Mouse (Mus musculus): ENCODE results near the gene St3gal3. TPM values are rescaled to one million over a fixed set of nuclear protein-coding genes. Genes with fewer than 3 reads are reported as not detected.

Gene St3gal3
- polyA plus RNA-seq, 1 experiment from 2014 or later: 6.7 TPM

DNA sequence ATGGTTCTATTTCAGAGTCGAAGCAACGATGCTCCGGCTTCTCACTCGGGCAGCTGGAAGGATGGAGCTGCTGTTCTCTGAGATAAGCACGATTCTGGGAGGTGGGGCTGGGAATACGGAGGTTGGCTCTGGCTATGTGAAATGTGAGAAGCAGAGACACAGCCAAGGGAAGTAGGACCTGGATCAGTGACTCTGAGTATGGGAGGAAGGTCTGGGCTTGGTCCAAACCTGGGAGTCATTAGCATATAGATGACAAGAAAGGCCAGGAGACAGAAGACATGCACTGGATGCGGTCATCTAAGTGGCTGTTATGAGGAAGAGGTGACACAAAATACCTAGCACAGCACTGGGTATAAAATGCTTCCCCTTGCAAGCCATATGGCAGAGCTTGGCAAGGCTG, 108.8 kb downstream of the St3gal3 start:
- WGBS: 47% methylated on average over 7 of the region's 7 CpGs
- Histone ChIP-seq H3K4me2 (ENCODE audit: low read depth, low read length) (no peak overlapping the region), H3K36me3 (ENCODE audit: control insufficient read depth, insufficient read depth, low read length) (no peaks in the 10 kb centered on the region)

DNA sequence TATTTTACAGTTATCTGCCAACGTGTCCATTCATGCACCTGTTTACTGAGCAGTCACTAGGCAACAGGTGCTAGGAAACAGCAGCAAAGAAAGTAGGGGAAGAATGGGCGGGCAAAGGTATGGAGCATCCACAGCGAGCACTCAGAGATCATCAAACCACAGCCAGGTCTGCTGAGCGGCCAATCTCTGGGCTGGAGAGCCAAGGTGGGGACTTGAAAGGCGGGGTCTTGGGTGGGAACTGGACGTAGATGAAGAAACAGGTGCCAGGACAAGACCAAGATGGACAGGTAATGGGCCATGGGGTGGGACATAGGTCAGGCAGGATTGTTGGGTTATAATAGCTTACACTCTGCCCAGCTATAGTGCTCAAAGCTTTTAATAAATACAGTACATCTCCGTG, 109.3 kb downstream of the St3gal3 start:
- H3K9ac ChIP-seq (ENCODE audit: low read length): no peak overlapping the region
- ATAC-seq (ENCODE audit: low read depth): no peak
- peaks cover 18% of the 10 kb centered on the region for H3K4me1 ChIP-seq (replicated peaks; ENCODE audit: control insufficient read depth, insufficient read depth, low read length)
- H3K36me3 ChIP-seq (ENCODE audit: control insufficient read depth, insufficient read depth, low read length): no peaks in the 10 kb centered on the region
- no peaks in the 10 kb centered on the region for H3K9me3 ChIP-seq (ENCODE audit: control insufficient read depth, low read length)
- H3K27me3 ChIP-seq (ENCODE audit: control insufficient read depth, insufficient read depth, low read depth, low read length): no peaks in the 10 kb centered on the region
- H3K4me2 ChIP-seq (ENCODE audit: low read depth, low read length): no peak overlapping the region
- no peak overlapping the region for H3K4me3 ChIP-seq (ENCODE audit: low read length)
- H3K27ac ChIP-seq (ENCODE audit: low read length): no peak overlapping the region
- WGBS: 82% methylated on average over 7 of the region's 7 CpGs

More for the DNA sequence above, 108.8 kb downstream of the St3gal3 start:
- ATAC-seq (ENCODE audit: low read depth): no peak
- Histone ChIP-seq H3K27me3 (ENCODE audit: control insufficient read depth, insufficient read depth, low read depth, low read length) (no peaks in the 10 kb centered on the region), H3K4me1 (replicated peaks; ENCODE audit: control insufficient read depth, insufficient read depth, low read length) (peaks cover 19% of the 10 kb centered on the region), H3K27ac (ENCODE audit: low read length) (no peak overlapping the region), H3K9me3 (ENCODE audit: control insufficient read depth, low read length) (no peaks in the 10 kb centered on the region), H3K4me3 (ENCODE audit: low read length) (no peak overlapping the region), H3K9ac (ENCODE audit: low read length) (no peak overlapping the region)

- Histone ChIP-seq H3K4me3 (ENCODE audit: low read length) (no peak overlapping the region), H3K27me3 (ENCODE audit: control insufficient read depth, insufficient read depth, low read depth, low read length) (no peaks in the 10 kb centered on the region), H3K9me3 (ENCODE audit: control insufficient read depth, low read length) (no peaks in the 10 kb centered on the region), H3K4me2 (ENCODE audit: low read depth, low read length) (no peak overlapping the region), H3K9ac (ENCODE audit: low read length) (no peak overlapping the region), H3K36me3 (ENCODE audit: control insufficient read depth, insufficient read depth, low read length) (no peaks in the 10 kb centered on the region), H3K27ac (ENCODE audit: low read length) (no peak overlapping the region), H3K4me1 (replicated peaks; ENCODE audit: control insufficient read depth, insufficient read depth, low read length) (no peaks in the 10 kb centered on the region)
- 74% methylated on average over 3 of the region's 3 CpGs for WGBS
- no peak for ATAC-seq (ENCODE audit: low read depth)
Measured at GRCm38 (mm10) chr4:118022811-118023210, 111.9 kb downstream of the St3gal3 start.

DNA sequence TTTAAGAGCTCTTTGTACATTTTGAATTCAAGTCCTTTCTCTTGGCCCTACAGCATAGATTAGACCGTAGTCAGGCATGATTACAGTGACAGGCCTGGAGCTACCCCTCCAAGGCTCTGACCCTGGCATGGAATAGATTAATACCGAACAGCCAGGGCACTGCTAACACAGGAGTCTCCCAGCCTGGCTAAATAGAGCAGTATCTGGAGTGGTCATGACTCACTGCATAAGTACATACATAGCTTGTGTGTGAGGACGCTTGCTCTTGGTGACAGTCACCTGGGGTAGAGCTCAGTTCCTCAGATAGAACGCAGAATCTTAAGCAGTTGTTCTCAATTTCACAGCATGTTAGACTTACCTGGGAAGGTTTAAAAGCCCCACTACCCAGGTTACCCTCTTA, 112.3 kb downstream of the St3gal3 start:
- Histone ChIP-seq H3K4me2 (ENCODE audit: low read depth, low read length) (no peak overlapping the region), H3K4me1 (replicated peaks; ENCODE audit: control insufficient read depth, insufficient read depth, low read length) (no peaks in the 10 kb centered on the region), H3K9me3 (ENCODE audit: control insufficient read depth, low read length) (no peaks in the 10 kb centered on the region), H3K4me3 (ENCODE audit: low read length) (no peak overlapping the region), H3K27ac (ENCODE audit: low read length) (no peak overlapping the region), H3K27me3 (ENCODE audit: control insufficient read depth, insufficient read depth, low read depth, low read length) (no peaks in the 10 kb centered on the region), H3K36me3 (ENCODE audit: control insufficient read depth, insufficient read depth, low read length) (no peaks in the 10 kb centered on the region), H3K9ac (ENCODE audit: low read length) (no peak overlapping the region)
- WGBS: 74% methylated on average over 4 of the region's 4 CpGs
- peak; percentile 56; the same call in 1 of the 2 replicates for ATAC-seq (ENCODE audit: low read depth)

- WGBS: 80% methylated on average over 8 of the region's 8 CpGs
- no peak overlapping the region for H3K4me2 ChIP-seq (ENCODE audit: low read depth, low read length)
Measured at GRCm38 (mm10) chr4:118019640-118020039, 115.1 kb downstream of the St3gal3 start.

DNA sequence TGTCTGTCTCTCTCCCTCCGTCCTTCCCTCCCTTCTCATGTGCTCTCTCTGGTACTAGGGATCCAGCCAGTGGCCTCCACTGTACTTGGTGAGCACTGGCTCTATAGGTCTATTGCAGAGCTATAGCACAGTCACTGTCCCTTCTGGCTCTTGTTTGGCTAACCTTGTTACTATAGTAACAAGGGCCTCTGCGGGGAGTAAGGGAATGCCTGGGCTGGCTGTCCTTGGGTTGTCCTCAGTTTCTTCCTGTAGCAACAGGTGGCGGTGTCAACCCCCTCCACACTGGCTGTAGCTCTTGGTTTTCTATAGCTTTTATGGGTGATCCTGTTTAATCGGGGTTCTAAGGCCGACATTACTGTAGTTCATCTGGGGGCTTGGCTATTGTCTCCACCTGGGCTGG, 115.5 kb downstream of the St3gal3 start:
- no peak overlapping the region for H3K4me2 ChIP-seq (ENCODE audit: low read depth, low read length)
- H3K36me3 ChIP-seq (ENCODE audit: control insufficient read depth, insufficient read depth, low read length): no peaks in the 10 kb centered on the region
- no peak overlapping the region for H3K9ac ChIP-seq (ENCODE audit: low read length)
- no peaks in the 10 kb centered on the region for H3K9me3 ChIP-seq (ENCODE audit: control insufficient read depth, low read length)
- no peaks in the 10 kb centered on the region for H3K27me3 ChIP-seq (ENCODE audit: control insufficient read depth, insufficient read depth, low read depth, low read length)
- WGBS: 72% methylated on average over 5 of the region's 5 CpGs
- no peak overlapping the region for H3K4me3 ChIP-seq (ENCODE audit: low read length)
- peaks cover 15% of the 10 kb centered on the region for H3K4me1 ChIP-seq (replicated peaks; ENCODE audit: control insufficient read depth, insufficient read depth, low read length)
- no peak overlapping the region for H3K27ac ChIP-seq (ENCODE audit: low read length)
- ATAC-seq (ENCODE audit: low read depth): no peak

More at GRCm38 (mm10) chr4:118019640-118020039, 115.1 kb downstream of the St3gal3 start:
- no peak overlapping the region for H3K27ac ChIP-seq (ENCODE audit: low read length)
- no peaks in the 10 kb centered on the region for H3K9me3 ChIP-seq (ENCODE audit: control insufficient read depth, low read length)
- peaks cover 15% of the 10 kb centered on the region for H3K4me1 ChIP-seq (replicated peaks; ENCODE audit: control insufficient read depth, insufficient read depth, low read length)
- no peak overlapping the region for H3K9ac ChIP-seq (ENCODE audit: low read length)
- H3K4me3 ChIP-seq (ENCODE audit: low read length): no peak overlapping the region
- no peak for ATAC-seq (ENCODE audit: low read depth)
- no peaks in the 10 kb centered on the region for H3K36me3 ChIP-seq (ENCODE audit: control insufficient read depth, insufficient read depth, low read length)
- H3K27me3 ChIP-seq (ENCODE audit: control insufficient read depth, insufficient read depth, low read depth, low read length): no peaks in the 10 kb centered on the region

DNA sequence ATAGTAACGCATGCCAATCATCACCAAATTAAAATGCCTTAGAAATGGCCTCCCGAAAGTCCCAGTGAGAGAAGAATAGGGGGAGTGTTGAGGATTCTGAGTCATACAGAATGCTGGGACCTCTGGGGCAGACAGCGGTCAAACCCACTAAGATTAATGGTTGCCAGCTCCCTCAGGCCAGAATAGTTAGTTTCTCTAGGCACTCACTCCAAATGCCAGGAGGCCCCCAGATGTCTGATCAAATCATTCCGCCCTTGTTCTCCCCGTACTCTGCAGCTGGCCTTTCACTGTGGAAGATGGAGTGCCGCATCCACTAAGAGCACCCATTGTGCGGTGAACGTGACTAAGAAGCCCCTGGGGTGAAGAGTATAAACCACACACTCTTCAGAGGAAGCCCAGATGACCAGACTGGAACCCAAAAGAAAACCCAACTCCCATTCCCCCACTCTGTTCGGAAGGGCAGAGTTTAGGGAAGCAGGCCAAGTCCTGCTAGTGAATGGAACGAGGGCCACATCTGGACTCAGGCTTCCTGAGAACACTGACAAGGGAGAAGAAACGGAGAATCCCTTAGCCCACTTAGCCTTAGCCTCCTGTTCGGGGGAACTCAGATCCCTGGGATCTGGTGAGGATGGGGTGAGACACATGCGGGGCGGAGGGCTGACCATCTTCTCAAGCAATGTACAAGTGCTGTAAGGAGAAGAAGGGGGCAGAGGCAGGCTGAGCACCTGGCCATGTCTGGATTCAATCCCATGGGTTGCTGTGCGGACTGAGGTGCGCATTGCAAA, 117.5 kb downstream of the St3gal3 start:
- H3K36me3 ChIP-seq (ENCODE audit: control insufficient read depth, insufficient read depth, low read length): no peaks in the 10 kb centered on the region
- H3K9ac ChIP-seq (ENCODE audit: low read length): no peak overlapping the region
- H3K4me3 ChIP-seq (ENCODE audit: low read length): no peak overlapping the region
- no peak overlapping the region for H3K4me2 ChIP-seq (ENCODE audit: low read depth, low read length)
- WGBS: 81% methylated on average over 16 of the region's 16 CpGs
- no peak overlapping the region for H3K27ac ChIP-seq (ENCODE audit: low read length)
- no peak for ATAC-seq (ENCODE audit: low read depth)
- peaks cover 15% of the 10 kb centered on the region for H3K4me1 ChIP-seq (replicated peaks; ENCODE audit: control insufficient read depth, insufficient read depth, low read length)
- no peaks in the 10 kb centered on the region for H3K27me3 ChIP-seq (ENCODE audit: control insufficient read depth, insufficient read depth, low read depth, low read length)
- H3K9me3 ChIP-seq (ENCODE audit: control insufficient read depth, low read length): no peaks in the 10 kb centered on the region

- Histone ChIP-seq H3K4me2 (ENCODE audit: low read depth, low read length) (no peak overlapping the region), H3K27me3 (ENCODE audit: control insufficient read depth, insufficient read depth, low read depth, low read length) (no peaks in the 10 kb centered on the region), H3K9me3 (ENCODE audit: control insufficient read depth, low read length) (no peaks in the 10 kb centered on the region), H3K4me3 (ENCODE audit: low read length) (no peak overlapping the region), H3K36me3 (ENCODE audit: control insufficient read depth, insufficient read depth, low read length) (no peaks in the 10 kb centered on the region), H3K4me1 (replicated peaks; ENCODE audit: control insufficient read depth, insufficient read depth, low read length) (peaks cover 15% of the 10 kb centered on the region), H3K27ac (ENCODE audit: low read length) (no peak overlapping the region), H3K9ac (ENCODE audit: low read length) (no peak overlapping the region)
- 47% methylated on average over 10 of the region's 10 CpGs for WGBS
- peak; percentile 71 for ATAC-seq (ENCODE audit: low read depth)
Measured at GRCm38 (mm10) chr4:118016323-118016911, 118.3 kb downstream of the St3gal3 start.

DNA sequence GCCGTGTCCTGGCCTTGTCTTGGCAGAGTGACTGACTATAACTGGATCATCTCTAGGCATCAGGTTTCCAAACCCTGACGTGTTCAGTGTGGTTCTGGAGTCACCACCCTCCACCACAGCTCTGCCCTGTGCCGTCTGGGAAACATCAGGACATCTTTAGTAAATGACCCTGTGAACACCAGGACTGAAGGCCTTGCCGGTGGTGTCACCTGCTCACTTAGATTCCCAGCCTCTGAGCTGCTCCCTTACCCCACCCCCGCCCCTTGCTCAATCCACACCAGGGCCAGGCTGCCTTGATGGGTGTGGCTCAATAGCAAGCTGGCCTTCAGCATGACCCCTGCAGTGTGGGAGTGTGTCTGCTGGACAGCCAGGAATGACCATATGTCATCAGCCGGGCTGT, 119.1 kb downstream of the St3gal3 start:
- Histone ChIP-seq H3K4me3 (ENCODE audit: low read length) (no peak overlapping the region), H3K9me3 (ENCODE audit: control insufficient read depth, low read length) (no peaks in the 10 kb centered on the region), H3K4me2 (ENCODE audit: low read depth, low read length) (no peak overlapping the region), H3K27ac (ENCODE audit: low read length) (no peak overlapping the region), H3K36me3 (ENCODE audit: control insufficient read depth, insufficient read depth, low read length) (no peaks in the 10 kb centered on the region), H3K4me1 (replicated peaks; ENCODE audit: control insufficient read depth, insufficient read depth, low read length) (peaks cover 15% of the 10 kb centered on the region), H3K27me3 (ENCODE audit: control insufficient read depth, insufficient read depth, low read depth, low read length) (no peaks in the 10 kb centered on the region), H3K9ac (ENCODE audit: low read length) (no peak overlapping the region)
- peak; percentile 53; the same call in 1 of the 2 replicates for ATAC-seq (ENCODE audit: low read depth)
- WGBS: 54% methylated on average over 6 of the region's 6 CpGs
